Mouse (Mus musculus): ENCODE data around the gene Rab29. TPM values are rescaled to one million over a fixed set of nuclear protein-coding genes. Genes with fewer than 3 reads are reported as not detected.
A peak's percentile ranks its signal among the peaks of the same experiment; 100 is the strongest.

Rab29 gene
- total and polyA plus RNA-seq, 3 experiments: 23.5 to 26.3 TPM; not detected in 1

- no peaks in the 10 kb centered on the region for H3K9me3 ChIP-seq (replicated peaks; ENCODE audit: insufficient read depth, low read length)
- H3K79me2 ChIP-seq (ENCODE audit: control insufficient read depth, insufficient read depth, low read length, poor library complexity): no peaks in the 10 kb centered on the region
- TF ChIP-seq TAL1 (IDR thresholded peaks at IDR 0.05; ENCODE audit: low read length) (no peak), CHD1 (IDR thresholded peaks at IDR 0.05; ENCODE audit: low read depth, low read length) (no peak), BHLHE40 (IDR thresholded peaks at IDR 0.05; ENCODE audit: borderline replicate concordance, low read depth, low read length) (no peak), MXI1 (IDR thresholded peaks at IDR 0.05; ENCODE audit: low read depth, low read length) (no peak), E2F4 (IDR thresholded peaks at IDR 0.05; ENCODE audit: borderline replicate concordance, low read depth, low read length) (no peak), USF2 (IDR thresholded peaks at IDR 0.05; ENCODE audit: borderline replicate concordance in 1 of 2, insufficient read depth in 1 of 2, low read depth in 1 of 2, low read length in 2 of 2) (no peak), POLR2A (IDR thresholded peaks at IDR 0.05; ENCODE audit: control insufficient read depth in 1 of 2, insufficient read depth in 1 of 2, low read depth in 1 of 2, low read length in 2 of 2, poor library complexity in 1 of 2) (no peak), SIN3A (IDR thresholded peaks at IDR 0.05; ENCODE audit: low read length) (no peak), MYC (IDR thresholded peaks at IDR 0.05; ENCODE audit: low read depth, low read length) (no peak), GATA1 (IDR thresholded peaks at IDR 0.05; ENCODE audit: low read depth, low read length) (no peak), RCOR1 (IDR thresholded peaks at IDR 0.05; ENCODE audit: low read depth, low read length) (no peak), HCFC1 (IDR thresholded peaks at IDR 0.05; ENCODE audit: low read depth, low read length) (no peak), MAX (IDR thresholded peaks at IDR 0.05; ENCODE audit: low read length) (no peak), ELF1 (IDR thresholded peaks at IDR 0.05; ENCODE audit: low read depth, low read length) (no peak), MEF2A (IDR thresholded peaks at IDR 0.05; ENCODE audit: extremely low read depth, insufficient replicate concordance, low read depth, low read length, poor library complexity, severe bottlenecking) (no peak)
- DNase-seq (ENCODE audit: low read depth, low spot score): no peak
- no peaks in the 10 kb centered on the region; a peak in 1 of 4 replicates for H3K27me3 ChIP-seq (ENCODE audit: control insufficient read depth in 1 of 2, insufficient read depth in 2 of 2, low read length in 2 of 2)
- H3K4me3 ChIP-seq (ENCODE audit: control insufficient read depth in 1 of 2, insufficient read depth in 1 of 2, low read depth in 2 of 2, low read length in 2 of 2): no peak overlapping the region
- no peak overlapping the region for H3K9ac ChIP-seq (ENCODE audit: control insufficient read depth, low read depth, low read length, poor library complexity, severe bottlenecking)
- H3K36me3 ChIP-seq (ENCODE audit: control insufficient read depth in 1 of 2, insufficient read depth in 2 of 2, low read length in 2 of 2): no peaks in the 10 kb centered on the region
- H3K4me1 ChIP-seq (ENCODE audit: control insufficient read depth in 1 of 2, insufficient read depth in 2 of 2, low read length in 2 of 2): peaks cover 0 to 2% of the 10 kb centered on the region in 2 experiments; a peak in 1 of 4 replicates
- H3K27ac ChIP-seq (ENCODE audit: control insufficient read depth, low read depth, low read length): no peak overlapping the region
Observed at GRCm38 (mm10) chr1:131879816-131880215, 12.8 kb downstream of the Rab29 start.

- TF ChIP-seq ZMIZ1 (IDR thresholded peaks at IDR 0.05; ENCODE audit: low read depth, low read length) (no peak), CTCF (IDR thresholded peaks at IDR 0.05 in 2 of 3, conservative IDR thresholded peaks at IDR 0.05 in 1 of 3; ENCODE audit: control insufficient read depth in 1 of 3, insufficient read depth in 1 of 3, low read depth in 2 of 3, low read length in 3 of 3, poor library complexity in 1 of 3, severe bottlenecking in 1 of 3) (peak; percentile 52 to 91 (median 84)), RAD21 (IDR thresholded peaks at IDR 0.05; ENCODE audit: low read depth, low read length) (peak; percentile 84), MYC (IDR thresholded peaks at IDR 0.05; ENCODE audit: low read depth, low read length) (no peak), SMC3 (IDR thresholded peaks at IDR 0.05; ENCODE audit: low read depth, low read length) (peak; percentile 76), TBP (IDR thresholded peaks at IDR 0.05; ENCODE audit: low read depth, low read length) (no peak), MYB (IDR thresholded peaks at IDR 0.05; ENCODE audit: low read depth, low read length) (no peak), ZC3H11A (IDR thresholded peaks at IDR 0.05; ENCODE audit: low read depth, low read length) (peak; percentile 75), POLR2AphosphoS5 (IDR thresholded peaks at IDR 0.05; ENCODE audit: borderline replicate concordance, low read depth, low read length) (no peak), ZNF384 (IDR thresholded peaks at IDR 0.05; ENCODE audit: low read depth, low read length) (no peak), ELF1 (IDR thresholded peaks at IDR 0.05; ENCODE audit: low read depth, low read length) (no peak), HCFC1 (IDR thresholded peaks at IDR 0.05; ENCODE audit: low read depth, low read length) (no peak), USF1 (IDR thresholded peaks at IDR 0.05; ENCODE audit: low read depth, low read length) (no peak)
- Histone ChIP-seq H3K4me1 (ENCODE audit: control insufficient read depth in 1 of 2, insufficient read depth in 2 of 2, low read length in 2 of 2) (peaks cover 0 to 2% of the 10 kb centered on the region in 2 experiments; a peak in 1 of 4 replicates), H3K9me3 (replicated peaks; ENCODE audit: insufficient read depth, low read length) (no peaks in the 10 kb centered on the region), H3K9ac (ENCODE audit: control insufficient read depth, low read depth, low read length, poor library complexity, severe bottlenecking) (no peak overlapping the region), H3K4me3 (ENCODE audit: control insufficient read depth in 1 of 2, insufficient read depth in 1 of 2, low read depth in 2 of 2, low read length in 2 of 2) (no peak overlapping the region), H3K27me3 (ENCODE audit: control insufficient read depth in 1 of 2, insufficient read depth in 2 of 2, low read length in 2 of 2) (peaks cover under 1 to 10% of the 10 kb centered on the region in 2 experiments), H3K36me3 (ENCODE audit: control insufficient read depth in 1 of 2, insufficient read depth in 2 of 2, low read length in 2 of 2) (no peaks in the 10 kb centered on the region), H3K79me2 (ENCODE audit: control insufficient read depth, insufficient read depth, low read length, poor library complexity) (no peaks in the 10 kb centered on the region), H3K27ac (ENCODE audit: control insufficient read depth, low read depth, low read length) (no peak overlapping the region)
- DNase-seq (ENCODE audit: low read depth, low spot score): peak; percentile 76
Observed at GRCm38 (mm10) chr1:131882787-131883186, 15.8 kb downstream of the Rab29 start.
